Mouse (Mus musculus) liver, embryonic 16.5 days (tissue): ENCODE results near the gene Tmem184b. TPM values are rescaled to one million over a fixed set of nuclear protein-coding genes. Genes with fewer than 3 reads are reported as not detected.

ENCODE experiments used
- ATAC-seq: fragments of 200-750 bp; cut with Nextera tagmentation; 2 replicates; pipeline ENCODE4 v1.8.0; 2017; ENCODE audit warnings: low read depth, mild to moderate bottlenecking, moderate number of reproducible peaks, moderate library complexity
- H3K27ac ChIP-seq: fragments of 300-500 bp; sonication (generic); 2 replicates; pipeline ENCODE4 v1.5.1; 2014; ENCODE audit warnings: mild to moderate bottlenecking, low read length
- H3K27me3 ChIP-seq: fragments of 300-500 bp; sonication (generic); 2 replicates; pipeline ENCODE4 v1.6.1; 2014; ENCODE audit warnings: low read depth, low read length, mixed read lengths; ENCODE audit not compliant: control insufficient read depth, insufficient read depth
- H3K36me3 ChIP-seq: fragments of 300-500 bp; sonication (generic); 2 replicates; pipeline ENCODE4 v1.6.1; 2014; ENCODE audit warnings: mild to moderate bottlenecking; ENCODE audit not compliant: control insufficient read depth, insufficient read depth
- H3K4me1 ChIP-seq: fragments of 300-500 bp; sonication (generic); 2 replicates; pipeline ENCODE4 v1.6.1; 2014; ENCODE audit warnings: low read depth, low read length, mixed read lengths; ENCODE audit not compliant: control insufficient read depth
- H3K4me2 ChIP-seq: fragments of 300-500 bp; sonication (generic); 2 replicates; pipeline ENCODE4 v1.6.1; 2014; ENCODE audit warnings: low read depth, low read length, mixed read lengths
- H3K4me3 ChIP-seq: fragments of 300-500 bp; sonication (generic); 2 replicates; pipeline ENCODE4 v1.5.1; 2014; ENCODE audit warnings: low read depth, mild to moderate bottlenecking, low read length
- H3K9ac ChIP-seq: fragments of 300-500 bp; sonication (generic); 2 replicates; pipeline ENCODE4 v1.6.1; 2014; ENCODE audit warnings: low read depth, low read length
- H3K9me3 ChIP-seq: fragments of 300-500 bp; sonication (generic); replicated peaks from 2 replicates; pipeline ENCODE4 v1.6.1; 2016; ENCODE audit warnings: low read length; ENCODE audit not compliant: control insufficient read depth
- WGBS: fragments of 180-500 bp; shearing (Covaris S2); extraction: QIAGEN DNeasy Blood & Tissue Kit; methylation state at CpG from one replicate; pipeline ENCODE4 v1.1.7; 2014; ENCODE audit not compliant: insufficient replicate concordance; 5-methylcytosine and 5-hydroxymethylcytosine counted together
- polyA plus RNA-seq: library from polyadenylated mRNA; unstranded; fragments of >200 nt; fragmentation: Nextera tagmentation; extraction: Ambion mirVana; gene quantifications from 2 replicates; pipeline ENCODE4 v1.2.1, GENCODE M21; 2015

Tmem184b gene
- polyA plus RNA-seq, 1 experiment from 2014 or later, result 12.1 TPM

GRCm38 (mm10) chr15:79357974-79358690 is 45.2 kb downstream of the Tmem184b start:
- 51% methylated on average over 12 of the region's 12 CpGs for whole genome bisulfite sequencing
- no peak overlapping the region for H3K27ac ChIP-seq
- H3K36me3 ChIP-seq, result no peaks in the 10 kb centered on the region
- no peaks in the 10 kb centered on the region for H3K9me3 ChIP-seq
- H3K4me1 ChIP-seq, result peaks cover 25% of the 10 kb centered on the region
- H3K4me3 ChIP-seq, result no peak overlapping the region
- no peak overlapping the region for H3K9ac ChIP-seq
- no peak; the same call in 1 of the 2 replicates for ATAC-seq
- peaks cover 7% of the 10 kb centered on the region; the same call in 1 of the 2 replicates for H3K27me3 ChIP-seq
- H3K4me2 ChIP-seq, result peak overlapping the region; percentile 66

GRCm38 (mm10) chr15:79357036-79357911 is 46.1 kb downstream of the Tmem184b start:
- H3K9ac ChIP-seq, result peak overlapping the region; percentile 50
- H3K9me3 ChIP-seq, result no peaks in the 10 kb centered on the region
- under 1% methylated on average over 60 of the region's 77 CpGs for WGBS
- H3K4me3 ChIP-seq, result peak overlapping the region; percentile 49
- peak; percentile 83 for ATAC-seq
- H3K4me2 ChIP-seq, result peak overlapping the region; percentile 66
- peaks cover 7% of the 10 kb centered on the region; the same call in 1 of the 2 replicates for H3K27me3 ChIP-seq
- H3K4me1 ChIP-seq, result peaks cover 28% of the 10 kb centered on the region
- H3K27ac ChIP-seq, result no peak overlapping the region
- no peaks in the 10 kb centered on the region for H3K36me3 ChIP-seq

GRCm38 (mm10) chr15:79356481-79356880 is 46.9 kb downstream of the Tmem184b start:
- Histone ChIP-seq H3K9ac (peak overlapping the region; percentile 50), H3K4me1 (peaks cover 35% of the 10 kb centered on the region), H3K36me3 (no peaks in the 10 kb centered on the region), H3K4me2 (peak overlapping the region; percentile 66), H3K4me3 (peak overlapping the region; percentile 49), H3K9me3 (no peaks in the 10 kb centered on the region), H3K27me3 (peaks cover 7% of the 10 kb centered on the region; the same call in 1 of the 2 replicates), H3K27ac (no peak overlapping the region)
- WGBS, result 62% methylated on average over 8 of the region's 8 CpGs
- ATAC-seq, result no peak

DNA sequence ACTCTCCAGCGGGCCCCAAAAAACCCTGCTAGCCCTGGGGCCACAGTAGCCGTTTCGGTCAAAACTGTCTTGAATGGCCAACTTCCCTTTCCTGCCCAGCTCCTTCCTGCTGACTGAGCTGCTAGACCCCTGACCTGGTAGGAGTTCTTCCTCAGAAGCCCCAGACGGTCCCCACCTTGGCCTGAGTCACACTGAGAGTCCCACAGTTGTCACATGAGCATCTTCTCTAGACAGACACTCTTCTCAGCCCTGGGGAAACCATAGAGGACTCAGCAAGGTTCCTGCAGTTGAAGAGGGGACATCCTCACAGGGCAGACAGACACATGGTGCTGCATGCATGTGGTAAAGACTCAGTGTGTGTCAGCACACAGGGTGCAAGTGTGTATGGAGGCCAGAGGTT is 48.8 kb downstream of the Tmem184b start:
- peaks cover 38% of the 10 kb centered on the region for H3K4me1 ChIP-seq
- 24% methylated on average over 4 of the region's 4 CpGs for WGBS

DNA sequence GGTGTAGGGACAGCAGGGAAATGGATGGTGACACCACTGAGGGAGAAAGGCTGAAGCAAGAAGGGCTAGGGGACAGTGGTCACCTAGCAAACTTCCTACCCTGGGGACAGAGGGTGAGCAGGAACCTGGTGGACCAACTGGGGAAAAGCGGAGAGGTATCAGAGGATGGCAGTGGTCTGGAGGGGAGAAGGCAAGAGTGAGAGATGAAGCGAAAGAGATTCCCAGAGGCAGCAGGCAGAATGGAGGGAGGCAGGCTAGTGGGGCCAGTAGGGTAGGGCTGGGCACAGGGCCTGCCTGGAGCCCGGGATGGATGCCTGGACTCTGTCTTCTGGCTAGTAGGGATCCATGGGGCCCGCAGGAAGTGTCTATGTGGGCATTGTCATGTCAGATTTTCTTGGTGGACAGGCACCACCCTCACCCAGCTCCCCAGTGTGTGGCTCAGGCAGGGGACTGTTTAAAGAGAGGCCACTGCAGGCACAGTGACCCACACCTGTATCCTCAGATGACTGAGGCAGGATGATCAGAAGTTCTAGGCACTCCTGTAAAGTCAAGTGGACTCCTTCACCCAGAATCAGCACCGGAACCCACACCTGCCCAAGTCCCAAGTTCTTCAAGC is 49.6 kb downstream of the Tmem184b start:
- H3K27me3 ChIP-seq, result peaks cover 7% of the 10 kb centered on the region; the same call in 1 of the 2 replicates
- no peak for ATAC-seq
- no peak overlapping the region for H3K4me2 ChIP-seq
- 78% methylated on average over 5 of the region's 5 CpGs for WGBS
- H3K4me3 ChIP-seq, result no peak overlapping the region
- H3K36me3 ChIP-seq, result no peaks in the 10 kb centered on the region
- H3K9me3 ChIP-seq, result no peaks in the 10 kb centered on the region
- H3K4me1 ChIP-seq, result peaks cover 37% of the 10 kb centered on the region
- no peak overlapping the region for H3K27ac ChIP-seq
- no peak overlapping the region for H3K9ac ChIP-seq

More for the DNA sequence above, 48.8 kb downstream of the Tmem184b start:
- Histone ChIP-seq H3K4me2 (no peak overlapping the region), H3K9ac (no peak overlapping the region), H3K4me3 (no peak overlapping the region), H3K36me3 (no peaks in the 10 kb centered on the region), H3K27me3 (peaks cover 7% of the 10 kb centered on the region; the same call in 1 of the 2 replicates), H3K27ac (no peak overlapping the region), H3K9me3 (no peaks in the 10 kb centered on the region)
- ATAC-seq, result no peak

- H3K27ac ChIP-seq, result no peak overlapping the region
- H3K9ac ChIP-seq, result no peak overlapping the region
- peaks cover 8% of the 10 kb centered on the region for H3K27me3 ChIP-seq
- ATAC-seq, result no peak
- peaks cover 34% of the 10 kb centered on the region for H3K4me1 ChIP-seq
- no peak overlapping the region for H3K4me2 ChIP-seq
- H3K9me3 ChIP-seq, result no peaks in the 10 kb centered on the region
- H3K4me3 ChIP-seq, result no peak overlapping the region
- H3K36me3 ChIP-seq, result no peaks in the 10 kb centered on the region
- 75% methylated on average over 6 of the region's 6 CpGs for WGBS
Measured at GRCm38 (mm10) chr15:79352479-79352878, 50.9 kb downstream of the Tmem184b start.

DNA sequence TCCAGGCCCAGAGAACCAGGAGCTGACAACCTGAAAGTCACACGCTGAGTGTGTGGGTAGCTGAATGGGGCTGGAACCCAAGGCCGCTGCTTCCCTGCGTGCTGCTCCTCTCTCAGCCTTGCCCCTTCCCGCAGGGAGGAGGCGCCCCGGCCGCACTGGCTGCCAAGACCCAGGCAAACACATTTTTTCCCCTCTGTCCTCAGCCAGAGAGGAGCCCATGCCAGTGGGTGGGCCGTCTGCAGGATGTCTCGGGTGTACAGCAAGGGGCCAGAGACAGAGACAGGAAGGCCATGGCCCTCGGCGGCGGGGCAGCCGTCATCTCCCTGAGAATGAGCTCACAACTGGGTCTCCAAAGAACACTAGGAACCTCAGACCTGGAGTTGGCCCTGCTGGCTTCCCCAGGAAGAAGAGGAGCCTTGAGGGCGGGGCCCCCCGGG is 52.0 kb downstream of the Tmem184b start:
- WGBS, result 35% methylated on average over 15 of the region's 15 CpGs
- H3K9me3 ChIP-seq, result no peaks in the 10 kb centered on the region
- peaks cover 11% of the 10 kb centered on the region for H3K27me3 ChIP-seq
- peaks cover 30% of the 10 kb centered on the region for H3K4me1 ChIP-seq
- ATAC-seq, result no peak
- H3K4me3 ChIP-seq, result no peak overlapping the region
- H3K9ac ChIP-seq, result peak overlapping the region; percentile 38; the same call in 1 of the 2 replicates
- no peak overlapping the region for H3K27ac ChIP-seq
- no peaks in the 10 kb centered on the region for H3K36me3 ChIP-seq
- H3K4me2 ChIP-seq, result peak overlapping the region; percentile 18; the same call in 1 of the 2 replicates

GRCm38 (mm10) chr15:79350866-79351265 is 52.5 kb downstream of the Tmem184b start:
- Histone ChIP-seq H3K4me1 (peaks cover 27% of the 10 kb centered on the region), H3K9ac (no peak overlapping the region; the same call in 1 of the 2 replicates)

More at GRCm38 (mm10) chr15:79350866-79351265, 52.5 kb downstream of the Tmem184b start:
- H3K4me2 ChIP-seq, result peak overlapping the region; percentile 18; the same call in 1 of the 2 replicates
- H3K27me3 ChIP-seq, result peaks cover 13% of the 10 kb centered on the region
- H3K9me3 ChIP-seq, result no peaks in the 10 kb centered on the region
- H3K4me3 ChIP-seq, result no peak overlapping the region
- ATAC-seq, result no peak
- WGBS, result 70% methylated on average over 4 of the region's 4 CpGs
- H3K27ac ChIP-seq, result no peak overlapping the region
- H3K36me3 ChIP-seq, result no peaks in the 10 kb centered on the region
